Comparison of ENCODE assay signal across 28 mouse cellular contexts in genomic region chr4:123152003-123152402, GRCm38 (mm10). TPM values are rescaled to one million over a fixed set of nuclear protein-coding genes. Genes with fewer than 3 reads are reported as not detected.
DNase-seq lines count a peak whose midpoint lies in the region; ATAC-seq and TF ChIP-seq lines count a peak whose summit lies in the region.
"Had no signal": no experiment of that assay in that cellular context is flagged by ENCODE, and none has a peak within 500 bp of the region (broad histone marks: within the 10 kb centered on the region; RNA-seq: fewer than 3 reads in every experiment).

No protein-coding gene starts in this region.

- H3K79me2 ChIP-seq in heart, adult 2 months (replicated peaks; ENCODE audit: control insufficient read depth, insufficient read depth, low read length): no peaks in the 10 kb centered on the region

- no peak overlapping the region for H3K4me3 ChIP-seq in heart, adult 2 months
- no peak overlapping the region for H3K4me3 ChIP-seq in left cerebral cortex, adult 2 months
- no peak overlapping the region for H3K4me3 ChIP-seq in stomach, postnatal 0 days (ENCODE audit: low read depth, low read length)
- no peak overlapping the region for H3K4me3 ChIP-seq in midbrain, embryonic 16.5 days (ENCODE audit: low read depth, low read length)
- H3K4me3 ChIP-seq: embryonic facial prominence, embryonic 15.5 days; forebrain, embryonic 12.5 days; gastrocnemius, adult 2 months; heart, embryonic 15.5 days; intestine, embryonic 15.5 days had no signal

- CTCF ChIA-PET in Patski (lab: Charles Lee): no interaction called here

- TF ChIP-seq POLR2A in heart, adult 2 months (IDR thresholded peaks at IDR 0.05; ENCODE audit: insufficient read depth, low read depth, low read length): no peak

- H3K4me2 ChIP-seq in stomach, postnatal 0 days (replicated peaks; ENCODE audit: low read depth): no peak overlapping the region
- H3K4me2 ChIP-seq in midbrain, embryonic 16.5 days (ENCODE audit: low read length): no peak overlapping the region
- H3K4me2 ChIP-seq: embryonic facial prominence, embryonic 15.5 days; forebrain, embryonic 12.5 days; heart, embryonic 11.5 days; heart, embryonic 15.5 days; hindbrain, embryonic 14.5 days; intestine, embryonic 15.5 days had no signal

- no peak for DNase-seq in heart, adult 2 months
- DNase-seq in heart, adult 11 months: no peak
- no peak for DNase-seq in left cerebral cortex, adult 2 months (ENCODE audit: extremely low spot score in 1 of 2, low spot score in 2 of 2)
- DNase-seq in left cerebral cortex, adult 9 months (ENCODE audit: low spot score in 2 of 2): no peak
- no peak for DNase-seq in Patski (ENCODE audit: low read depth, low spot score)
- DNase-seq in stomach, postnatal 0 days (ENCODE audit: low spot score): no peak
- no peak for DNase-seq in urinary bladder, postnatal 4 days (ENCODE audit: low spot score in 2 of 2)
- DNase-seq: adrenal gland, adult 8-10 months; adrenal gland, postnatal 36 days; cerebellum, adult 2 months; cerebellum, postnatal 10 days; embryo, embryonic 11 days; gastrocnemius, adult 2 months; gastrocnemius, postnatal 36 days; heart, adult 18-20 months; heart, postnatal 14 days had no signal

- intact Hi-C loops in heart, adult 2 months (cut with DNase I): no loop called here
- intact Hi-C loops in left cerebral cortex, adult 2 months (cut with DNase I): no loop called here

- no peaks in the 10 kb centered on the region for H3K36me3 ChIP-seq in heart, adult 2 months (ENCODE audit: control insufficient read depth, insufficient read depth, low read length)
- no peaks in the 10 kb centered on the region for H3K36me3 ChIP-seq in stomach, postnatal 0 days (ENCODE audit: control insufficient read depth, insufficient read depth, low read length)
- H3K36me3 ChIP-seq in midbrain, embryonic 16.5 days (ENCODE audit: control insufficient read depth, insufficient read depth, low read length): no peaks in the 10 kb centered on the region
- H3K36me3 ChIP-seq: embryonic facial prominence, embryonic 15.5 days; forebrain, embryonic 12.5 days; heart, embryonic 15.5 days; intestine, embryonic 15.5 days had no signal

- no peak for ATAC-seq in Patski
- no peak for ATAC-seq in stomach, postnatal 0 days (ENCODE audit: low FRiP score, low TSS enrichment)
- ATAC-seq in midbrain, embryonic 16.5 days: no peak
- ATAC-seq: forebrain, embryonic 16.5 days; intestine, embryonic 15.5 days had no signal

- no peaks in the 10 kb centered on the region for H3K9me3 ChIP-seq in stomach, postnatal 0 days (ENCODE audit: control insufficient read depth, low read length)
- no peaks in the 10 kb centered on the region for H3K9me3 ChIP-seq in midbrain, embryonic 16.5 days (replicated peaks; ENCODE audit: control insufficient read depth, low read length, poor library complexity, severe bottlenecking)
- H3K9me3 ChIP-seq: embryonic facial prominence, embryonic 15.5 days; forebrain, embryonic 12.5 days; heart, embryonic 15.5 days; intestine, embryonic 15.5 days had no signal

- no peak overlapping the region for H3K27ac ChIP-seq in heart, adult 2 months
- no peak overlapping the region for H3K27ac ChIP-seq in left cerebral cortex, adult 2 months
- H3K27ac ChIP-seq in stomach, postnatal 0 days (replicated peaks): no peak overlapping the region
- no peak overlapping the region for H3K27ac ChIP-seq in midbrain, embryonic 16.5 days (ENCODE audit: low read length)
- H3K27ac ChIP-seq: embryonic facial prominence, embryonic 15.5 days; forebrain, embryonic 12.5 days; gastrocnemius, adult 2 months; heart, embryonic 15.5 days; hindbrain, embryonic 14.5 days; intestine, embryonic 15.5 days had no signal

- no peaks in the 10 kb centered on the region for H3K4me1 ChIP-seq in heart, adult 2 months (ENCODE audit: control insufficient read depth, insufficient read depth, low read length)
- H3K4me1 ChIP-seq in stomach, postnatal 0 days (replicated peaks; ENCODE audit: control insufficient read depth, insufficient read depth): no peaks in the 10 kb centered on the region
- H3K4me1 ChIP-seq in midbrain, embryonic 16.5 days (ENCODE audit: control insufficient read depth, insufficient read depth, low read length): no peaks in the 10 kb centered on the region
- H3K4me1 ChIP-seq: embryonic facial prominence, embryonic 15.5 days; forebrain, embryonic 12.5 days; heart, embryonic 15.5 days; intestine, embryonic 15.5 days had no signal

- in situ Hi-C loops in Patski (cut with MboI; ENCODE audit: low pct_unique_long_range_greater_than_20kb): no loop called here

- TF ChIP-seq CTCF in heart, adult 2 months (IDR thresholded peaks at IDR 0.05): peak; percentile 18
- TF ChIP-seq CTCF in left cerebral cortex, adult 2 months (IDR thresholded peaks at IDR 0.05): peak; percentile 19
- TF ChIP-seq CTCF in Patski (IDR thresholded peaks at IDR 0.05): peak; percentile 35
- TF ChIP-seq CTCF in stomach, postnatal 0 days (IDR thresholded peaks at IDR 0.05; ENCODE audit: low read depth): peak; percentile 18; the same call in 1 of the 2 replicates

- POLR2A ChIA-PET in Patski (lab: Charles Lee): no interaction called here

- WGBS in heart, adult 2 months: 89% methylated on average over 4 of the region's 4 CpGs
- WGBS in stomach, postnatal 0 days: 76% methylated on average over 4 of the region's 4 CpGs
- 75% methylated on average over 4 of the region's 4 CpGs for whole genome bisulfite sequencing in midbrain, embryonic 16.5 days

- H3K9ac ChIP-seq in heart, adult 2 months (ENCODE audit: low read depth, low read length): no peak overlapping the region
- no peak overlapping the region for H3K9ac ChIP-seq in stomach, postnatal 0 days (ENCODE audit: low read length)
- H3K9ac ChIP-seq in midbrain, embryonic 16.5 days (ENCODE audit: low read depth, low read length): no peak overlapping the region
- H3K9ac ChIP-seq: embryonic facial prominence, embryonic 15.5 days; forebrain, embryonic 12.5 days; heart, embryonic 15.5 days; hindbrain, embryonic 14.5 days; intestine, embryonic 15.5 days had no signal

- TF ChIP-seq EP300 in heart, adult 2 months (IDR thresholded peaks at IDR 0.05; ENCODE audit: insufficient read depth, low read depth, low read length): no peak
- no peak for TF ChIP-seq EP300 in stomach, postnatal 0 days (optimal IDR thresholded peaks at IDR 0.05)

- no peaks in the 10 kb centered on the region for H3K27me3 ChIP-seq in heart, adult 2 months (ENCODE audit: control insufficient read depth, insufficient read depth, low read length)
- peaks cover 13% of the 10 kb centered on the region for H3K27me3 ChIP-seq in Patski
- no peaks in the 10 kb centered on the region for H3K27me3 ChIP-seq in stomach, postnatal 0 days (ENCODE audit: control insufficient read depth, insufficient read depth, low read length)
- no peaks in the 10 kb centered on the region for H3K27me3 ChIP-seq in midbrain, embryonic 16.5 days (ENCODE audit: control insufficient read depth, insufficient read depth, low read depth, low read length)
- H3K27me3 ChIP-seq: embryonic facial prominence, embryonic 15.5 days; intestine, embryonic 15.5 days had no signal

RNA-seq across cellular contexts. Expression of gene Ppie, which starts 12.3 kb away (rescaled TPM):
- 10 to 100 TPM; 23.6 to 23.8 TPM for total RNA-seq in heart, adult 2 months (2021)
- polyA plus RNA-seq in heart, adult 2 months (2012; rRNA removed): 14.4 and 18.7 TPM in 2 replicates
- total RNA-seq in left cerebral cortex, adult 2 months (2021): 10 to 100 TPM; 19.3 to 24.4 TPM
- 37.2 TPM for polyA plus RNA-seq in Patski (2021)
- 47.2 and 48.9 TPM in 2 replicates for polyA plus RNA-seq in stomach, postnatal 0 days (2015; fragmentation: Nextera tagmentation; extraction: Ambion mirVana)
- polyA plus RNA-seq in midbrain, embryonic 16.5 days (2015; fragmentation: Nextera tagmentation; extraction: Ambion mirVana): 52.1 and 58.7 TPM in 2 replicates

RNA-seq across cellular contexts. Expression of gene Hpcal4, which starts 31.0 kb away (rescaled TPM):
- under 1 TPM; 0.09 to 0.10 TPM for total RNA-seq in heart, adult 2 months (2021)
- polyA plus RNA-seq in heart, adult 2 months (2012; rRNA removed): 0.35 and 0.38 TPM in 2 replicates
- total RNA-seq in left cerebral cortex, adult 2 months (2021): 100 to 1,000 TPM; 530 to 532 TPM
- not detected for polyA plus RNA-seq in Patski (2021)
- 1.8 and 3.0 TPM in 2 replicates for polyA plus RNA-seq in stomach, postnatal 0 days (2015; fragmentation: Nextera tagmentation; extraction: Ambion mirVana)
- polyA plus RNA-seq in midbrain, embryonic 16.5 days (2015; fragmentation: Nextera tagmentation; extraction: Ambion mirVana): 69.3 and 76.5 TPM in 2 replicates
- total RNA-seq: gastrocnemius, postnatal 36 days; hematopoietic stem cell, adult 5-6 weeks had no signal
- polyA plus RNA-seq: C2C12 had no signal

RNA-seq across cellular contexts. Expression of gene Oxct2b, which starts 35.9 kb away (rescaled TPM):
- not detected for total RNA-seq in heart, adult 2 months (2021)
- polyA plus RNA-seq in heart, adult 2 months (2012; rRNA removed): 0.10 and 0.12 TPM in 2 replicates
- total RNA-seq in left cerebral cortex, adult 2 months (2021): under 1 TPM; 0.25 to 0.30 TPM
- polyA plus RNA-seq in Patski (2021): not detected
- polyA plus RNA-seq in stomach, postnatal 0 days (2015; fragmentation: Nextera tagmentation; extraction: Ambion mirVana): not detected in 2 replicates
- 0.54 and 0.66 TPM in 2 replicates for polyA plus RNA-seq in midbrain, embryonic 16.5 days (2015; fragmentation: Nextera tagmentation; extraction: Ambion mirVana)
- total RNA-seq: adrenal gland, postnatal 36 days; gastrocnemius, adult 2 months; gastrocnemius, postnatal 36 days; heart, adult 18-20 months; heart, postnatal 14 days; hematopoietic stem cell, adult 5-6 weeks had no signal
- polyA plus RNA-seq: C2C12; embryonic facial prominence, embryonic 11.5 days; heart, embryonic 11.5 days; heart, embryonic 15.5 days had no signal

RNA-seq across cellular contexts. Expression of gene Bmp8b, which starts 47.0 kb away (rescaled TPM):
- not detected for total RNA-seq in heart, adult 2 months (2021)
- polyA plus RNA-seq in heart, adult 2 months (2012; rRNA removed): not detected in 2 replicates
- under 1 TPM in 1 of 2 experiments, not detected in 1; 0.26 TPM for total RNA-seq in left cerebral cortex, adult 2 months (2021)
- polyA plus RNA-seq in Patski (2021): 0.06 TPM
- polyA plus RNA-seq in stomach, postnatal 0 days (2015; fragmentation: Nextera tagmentation; extraction: Ambion mirVana): 0.21 and 0.25 TPM in 2 replicates
- polyA plus RNA-seq in midbrain, embryonic 16.5 days (2015; fragmentation: Nextera tagmentation; extraction: Ambion mirVana): 0.44 and 0.51 TPM in 2 replicates
- total RNA-seq: adrenal gland, postnatal 36 days; gastrocnemius, adult 2 months; gastrocnemius, postnatal 36 days; heart, adult 18-20 months; heart, postnatal 14 days; hematopoietic stem cell, adult 5-6 weeks had no signal
- polyA plus RNA-seq: C2C12; heart, embryonic 11.5 days had no signal

RNA-seq across cellular contexts. Expression of gene Nt5c1a, which starts 49.3 kb away (rescaled TPM):
- total RNA-seq in heart, adult 2 months (2021): 10 to 100 TPM; 50.8 to 57.6 TPM
- polyA plus RNA-seq in heart, adult 2 months (2012; rRNA removed): 19.6 and 41.6 TPM in 2 replicates
- total RNA-seq in left cerebral cortex, adult 2 months (2021): 10 to 100 TPM in 1 of 2 experiments, 1 to 10 TPM in 1; 9.3 to 11.4 TPM
- not detected for polyA plus RNA-seq in Patski (2021)
- not detected in 2 replicates for polyA plus RNA-seq in stomach, postnatal 0 days (2015; fragmentation: Nextera tagmentation; extraction: Ambion mirVana)
- polyA plus RNA-seq in midbrain, embryonic 16.5 days (2015; fragmentation: Nextera tagmentation; extraction: Ambion mirVana): 0.15 and 0.17 TPM in 2 replicates
- total RNA-seq: ES-E14; hematopoietic stem cell, adult 5-6 weeks had no signal
- polyA plus RNA-seq: C2C12; embryonic facial prominence, embryonic 11.5 days; embryonic facial prominence, embryonic 15.5 days; forebrain, embryonic 12.5 days; forebrain, embryonic 16.5 days; hindbrain, embryonic 14.5 days; intestine, embryonic 15.5 days had no signal

Comparison
In these comparisons a context has a peak if more than half of its experiments do, and no peak if none do; other contexts are left out.
1. RNA of gene Hpcal4, which starts 31.0 kb away (polyA plus RNA-seq): 69.3 to 76.5 TPM in midbrain, embryonic 16.5 days; 1.8 to 3.0 TPM in stomach, postnatal 0 days, 0.35 to 0.38 TPM in heart, adult 2 months and not detected in Patski (single experiment); every median in the first group is over 10 times any median in the second.
2. Peak in every context shown above with its lines, with median percentiles within 50 percentile points of each other: CTCF ChIP-seq.